In the genomic region with DNA sequence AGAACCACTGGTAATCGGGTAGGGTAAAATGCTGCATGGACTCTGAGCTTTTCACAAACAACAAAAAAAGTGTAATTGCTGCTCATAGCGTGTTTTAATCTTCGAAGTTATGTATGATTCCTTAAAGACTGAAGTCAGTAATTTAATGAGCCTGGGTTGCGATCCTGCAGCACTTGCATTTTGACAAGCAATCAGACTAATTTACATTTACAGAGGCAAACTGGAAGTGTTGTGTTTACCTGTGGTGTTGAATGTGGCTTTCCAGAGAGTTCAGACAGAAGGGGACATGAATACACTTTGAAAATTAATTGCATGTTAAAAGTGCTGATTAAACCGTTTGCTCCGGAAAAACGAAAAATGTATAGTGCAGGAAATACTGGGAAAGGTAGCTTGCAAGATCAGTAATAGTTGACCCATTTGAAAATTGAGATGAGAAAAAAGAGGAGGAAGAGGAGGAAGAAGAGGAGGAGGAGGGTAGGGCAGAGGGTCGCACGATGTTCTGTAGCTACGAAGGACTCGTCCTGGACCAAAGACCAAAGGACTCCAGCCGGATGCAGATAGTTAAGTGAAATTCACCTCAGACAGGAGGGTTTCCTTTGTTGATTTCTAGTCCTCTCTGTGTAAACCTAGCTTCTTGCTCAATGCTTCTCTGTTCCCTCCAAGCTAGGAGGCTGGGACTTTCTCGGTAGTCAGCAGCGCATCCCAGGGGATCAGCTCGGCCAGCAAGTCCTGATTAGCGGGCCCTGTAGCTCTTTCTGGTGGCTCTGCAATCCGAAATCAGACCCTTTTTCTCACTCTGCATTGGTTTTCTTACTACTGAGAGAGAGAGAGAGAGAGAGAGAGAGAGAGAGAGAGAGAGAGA, we compare ENCODE assay signal across 9 mouse cellular contexts.
A peak's percentile ranks its signal among the peaks of the same experiment; 100 is the strongest.
DNase-seq lines count a peak whose midpoint lies in the region; ATAC-seq and TF ChIP-seq lines count a peak whose summit lies in the region.
"Had no signal": no experiment of that assay in that cellular context is flagged by ENCODE, and none has a peak within 500 bp of the region (broad histone marks: within the 10 kb centered on the region; RNA-seq: fewer than 3 reads in every experiment).

No protein-coding gene starts in this region.

- no peak overlapping the region for H3K4me3 ChIP-seq in lung, embryonic 15.5 days
- no peak overlapping the region for H3K4me3 ChIP-seq in lung, postnatal 0 days (ENCODE audit: low read depth, low read length)
- H3K4me3 ChIP-seq in heart, embryonic 16.5 days (ENCODE audit: low read length) = 0 out of 2 replicates have a peak overlapping the region, but pooled peaks have one; percentile 1
- no peak overlapping the region for H3K4me3 ChIP-seq in midbrain, postnatal 0 days (ENCODE audit: low read depth, low read length)
- H3K4me3 ChIP-seq: liver, embryonic 15.5 days had no signal

- H3K4me2 ChIP-seq in lung, embryonic 15.5 days = peak overlapping the region; percentile 36
- no peak overlapping the region for H3K4me2 ChIP-seq in lung, postnatal 0 days (replicated peaks; ENCODE audit: low read depth, low read length)
- H3K4me2 ChIP-seq in heart, embryonic 16.5 days (ENCODE audit: low read depth, low read length) = peak overlapping the region; percentile 17
- no peak overlapping the region for H3K4me2 ChIP-seq in midbrain, postnatal 0 days (ENCODE audit: low read depth, low read length, poor library complexity, severe bottlenecking)
- H3K4me2 ChIP-seq: liver, embryonic 15.5 days had no signal

- no peak for TF ChIP-seq EP300 in lung, postnatal 0 days (IDR thresholded peaks at IDR 0.05)

- ATAC-seq in lung, embryonic 15.5 days (ENCODE audit: borderline replicate concordance, extremely low read depth, low FRiP score, low TSS enrichment) = no peak; the same call in 1 of the 2 replicates
- ATAC-seq in lung, postnatal 0 days = no peak
- ATAC-seq in heart, embryonic 16.5 days (replicated peaks; ENCODE audit: extremely low read depth, insufficient read depth, low FRiP score) = no peak
- ATAC-seq in midbrain, postnatal 0 days (ENCODE audit: low FRiP score) = no peak

- no peaks in the 10 kb centered on the region for H3K36me3 ChIP-seq in lung, embryonic 15.5 days
- H3K36me3 ChIP-seq in lung, postnatal 0 days (ENCODE audit: insufficient read depth, low read length) = no peaks in the 10 kb centered on the region
- H3K36me3 ChIP-seq in heart, embryonic 16.5 days (ENCODE audit: control insufficient read depth, insufficient read depth) = no peaks in the 10 kb centered on the region
- H3K36me3 ChIP-seq in midbrain, postnatal 0 days (ENCODE audit: insufficient read depth, low read length) = no peaks in the 10 kb centered on the region
- H3K36me3 ChIP-seq: liver, embryonic 15.5 days had no signal

- peaks cover 25% of the 10 kb centered on the region for H3K4me1 ChIP-seq in lung, embryonic 15.5 days
- H3K4me1 ChIP-seq in lung, postnatal 0 days (ENCODE audit: insufficient read depth, low read depth, low read length) = no peaks in the 10 kb centered on the region; the same call in 1 of the 2 replicates
- peaks cover 8% of the 10 kb centered on the region; the same call in 1 of the 2 replicates for H3K4me1 ChIP-seq in heart, embryonic 16.5 days (ENCODE audit: control insufficient read depth, insufficient read depth, low read length)
- 0 out of 2 replicates have a peak, but pooled peaks cover 5% of the 10 kb centered on the region for H3K4me1 ChIP-seq in midbrain, postnatal 0 days (ENCODE audit: insufficient read depth, low read length)
- H3K4me1 ChIP-seq: liver, embryonic 15.5 days had no signal

- H3K27ac ChIP-seq in lung, embryonic 15.5 days = no peak overlapping the region
- H3K27ac ChIP-seq in lung, postnatal 0 days (ENCODE audit: low read length) = no peak overlapping the region
- H3K27ac ChIP-seq in heart, embryonic 16.5 days (ENCODE audit: low read length) = no peak overlapping the region
- H3K27ac ChIP-seq in midbrain, postnatal 0 days (ENCODE audit: low read depth, low read length) = no peak overlapping the region
- H3K27ac ChIP-seq: liver, embryonic 15.5 days had no signal

- no peak overlapping the region for H3K9ac ChIP-seq in lung, embryonic 15.5 days
- H3K9ac ChIP-seq in lung, postnatal 0 days (replicated peaks; ENCODE audit: low read depth) = no peak overlapping the region
- no peak overlapping the region for H3K9ac ChIP-seq in heart, embryonic 16.5 days (ENCODE audit: low read length)
- H3K9ac ChIP-seq in midbrain, postnatal 0 days (replicated peaks; ENCODE audit: low read length, poor library complexity, severe bottlenecking) = no peak overlapping the region
- H3K9ac ChIP-seq: liver, embryonic 15.5 days had no signal

- peak; percentile 26 to 31 for DNase-seq in cerebellum, postnatal 14 days
- no peak for DNase-seq in cerebellum, adult 11 months
- no peak for DNase-seq in lung, postnatal 0 days (ENCODE audit: low spot score)
- DNase-seq in midbrain, postnatal 0 days (ENCODE audit: low spot score) = peak; percentile 23
- DNase-seq in spleen, postnatal 4 days (ENCODE audit: low spot score in 2 of 2) = no peak
- no peak for DNase-seq in urinary bladder, postnatal 10 days (ENCODE audit: low spot score)

- H3K9me3 ChIP-seq in lung, embryonic 15.5 days = no peaks in the 10 kb centered on the region
- H3K9me3 ChIP-seq in lung, postnatal 0 days (ENCODE audit: low read length) = no peaks in the 10 kb centered on the region
- H3K9me3 ChIP-seq in heart, embryonic 16.5 days (replicated peaks; ENCODE audit: control insufficient read depth, low read length) = no peaks in the 10 kb centered on the region
- H3K9me3 ChIP-seq in midbrain, postnatal 0 days (ENCODE audit: low read length) = no peaks in the 10 kb centered on the region
- H3K9me3 ChIP-seq: liver, embryonic 15.5 days had no signal

- TF ChIP-seq CTCF in lung, postnatal 0 days (IDR thresholded peaks at IDR 0.05) = no peak
- no peak for TF ChIP-seq CTCF in midbrain, postnatal 0 days (IDR thresholded peaks at IDR 0.05)

- WGBS in lung, embryonic 15.5 days = 12% methylated on average over 17 of the region's 17 CpGs
- WGBS in lung, postnatal 0 days = 10% methylated on average over 17 of the region's 17 CpGs
- WGBS in heart, embryonic 16.5 days = 9% methylated on average over 17 of the region's 17 CpGs
- WGBS in midbrain, postnatal 0 days = 7% methylated on average over 17 of the region's 17 CpGs

- H3K27me3 ChIP-seq in lung, embryonic 15.5 days = peaks cover 62% of the 10 kb centered on the region
- H3K27me3 ChIP-seq in lung, postnatal 0 days (replicated peaks; ENCODE audit: insufficient read depth, low read length) = peaks cover 40% of the 10 kb centered on the region
- H3K27me3 ChIP-seq in heart, embryonic 16.5 days (ENCODE audit: control insufficient read depth, insufficient read depth, low read length) = peaks cover 55% of the 10 kb centered on the region
- H3K27me3 ChIP-seq in midbrain, postnatal 0 days (ENCODE audit: insufficient read depth, low read length) = peaks cover 49% of the 10 kb centered on the region

Comparison
In these comparisons a context has a peak if more than half of its experiments do, and no peak if none do; other contexts are left out.
1. DNase-seq: peak in cerebellum, postnatal 14 days (2 of 2) and midbrain, postnatal 0 days (single experiment); none in cerebellum, adult 11 months (single experiment), lung, postnatal 0 days (single experiment), spleen, postnatal 4 days (0 of 2) and urinary bladder, postnatal 10 days (single experiment).
2. H3K4me2 ChIP-seq: peak in lung, embryonic 15.5 days (single experiment) and heart, embryonic 16.5 days (single experiment); none in lung, postnatal 0 days (single experiment) and midbrain, postnatal 0 days (single experiment).